Mouse (Mus musculus) G1E (cell line): ENCODE measurements around the gene Nr2c2ap. TPM values are rescaled to one million over a fixed set of nuclear protein-coding genes. Genes with fewer than 3 reads are reported as not detected.

Experiments used
- ATAC-seq: 2 replicates; pipeline ENCODE4 v1.8.0; 2016; ENCODE audit warnings: mild to moderate bottlenecking; ENCODE audit not compliant: insufficient number of reproducible peaks, poor library complexity, low FRiP score, severe bottlenecking; ENCODE audit errors: extremely low read depth
- DNase-seq: peaks from one replicate; pipeline ENCODE4 v3.0.0; 2012; ENCODE audit warnings: low spot score
- H3K27me3 ChIP-seq: 2 replicates; pipeline ENCODE4 v1.6.1; 2012; ENCODE audit warnings: mild to moderate bottlenecking, low read length, inconsistent platforms; ENCODE audit not compliant: insufficient read depth
- H3K36me3 ChIP-seq: replicated peaks from 2 replicates; pipeline ENCODE3; 2012; ENCODE audit warnings: mild to moderate bottlenecking, inconsistent platforms
- H3K4me1 ChIP-seq: 2 replicates; pipeline ENCODE4 v1.6.1; 2012; ENCODE audit warnings: low read depth, low read length, inconsistent platforms, mixed read lengths; ENCODE audit not compliant: insufficient read depth
- H3K4me3 ChIP-seq: 2 replicates; pipeline ENCODE4 v1.5.1; 2012; ENCODE audit warnings: low read depth, mild to moderate bottlenecking, inconsistent platforms, low read length, moderate library complexity, mixed read lengths
- H3K9me3 ChIP-seq: replicated peaks from 2 replicates; pipeline ENCODE4 v1.6.1; 2012; ENCODE audit warnings: inconsistent platforms
- CTCF ChIP-seq: IDR thresholded peaks from 2 replicates; pipeline ENCODE4 v1.5.1; 2012; ENCODE audit warnings: low read depth, low read length, inconsistent platforms, mixed read lengths
- GATA1 ChIP-seq: IDR thresholded peaks from 2 replicates; pipeline ENCODE4 v1.6.1; 2012; ENCODE audit warnings: borderline replicate concordance, low read length, inconsistent platforms, mixed read lengths
- GATA2 ChIP-seq: IDR thresholded peaks from 2 replicates; pipeline ENCODE4 v1.6.1; 2012; ENCODE audit warnings: low read depth, low read length, inconsistent platforms, borderline replicate concordance
- POLR2AphosphoS5 ChIP-seq: IDR thresholded peaks from 2 replicates; pipeline ENCODE4 v1.6.1; 2012; ENCODE audit warnings: low read depth, low read length, inconsistent platforms; ENCODE audit not compliant: insufficient replicate concordance
- TAL1 ChIP-seq: conservative IDR thresholded peaks from 2 replicates; pipeline ENCODE4 v1.6.1; 2012; ENCODE audit warnings: low read depth, low read length, inconsistent platforms, mixed read lengths
- polyA plus RNA-seq: library from polyadenylated mRNA; stranded (reverse); fragments of >175 nt; gene quantifications from 2 replicates; pipeline ENCODE4 v1.2.3, GENCODE M21; 2012
- total RNA-seq, 2 experiments: library from RNA; stranded (forward) in 1 of 2; stranded (reverse) in 1 of 2; fragments of 200-1000 nt in 1 of 2; fragments of >200 nt in 1 of 2; fragmentation: Nextera tagmentation in 1 of 2; gene quantifications; 2 replicates each; pipeline ENCODE4 v1.2.3; 2014 to 2017

The Nr2c2ap gene
- total and polyA plus RNA-seq, 3 experiments, result 8.5 to 19.4 (median 12.0) TPM

GRCm38 (mm10) chr8:70129309-70129952 lies 1.7 kb upstream of the Nr2c2ap start:
- TF ChIP-seq POLR2AphosphoS5, result no peak
- no peak for TF ChIP-seq GATA1
- TF ChIP-seq TAL1, result no peak
- no peak for TF ChIP-seq CTCF
- TF ChIP-seq GATA2, result no peak

GRCm38 (mm10) chr8:70130066-70130465 lies 1.1 kb upstream of the Nr2c2ap start:
- TF ChIP-seq TAL1 (no peak), CTCF (no peak), POLR2AphosphoS5 (no peak), GATA1 (no peak), GATA2 (no peak)
- no peaks in the 10 kb centered on the region for H3K9me3 ChIP-seq
- no peak overlapping the region for H3K4me3 ChIP-seq
- DNase-seq (no peak), ATAC-seq (no peak)
- H3K4me1 ChIP-seq, result peaks cover 31% of the 10 kb centered on the region
- peaks cover 13% of the 10 kb centered on the region for H3K27me3 ChIP-seq
- peaks cover 33% of the 10 kb centered on the region for H3K36me3 ChIP-seq

More at GRCm38 (mm10) chr8:70129309-70129952, 1.7 kb upstream of the Nr2c2ap start:
- peaks cover 18% of the 10 kb centered on the region for H3K27me3 ChIP-seq
- DNase-seq, result no peak
- H3K9me3 ChIP-seq, result no peaks in the 10 kb centered on the region
- no peak overlapping the region for H3K4me3 ChIP-seq
- ATAC-seq, result no peak
- H3K4me1 ChIP-seq, result peaks cover 28% of the 10 kb centered on the region
- H3K36me3 ChIP-seq, result peaks cover 26% of the 10 kb centered on the region

GRCm38 (mm10) chr8:70134086-70134485 lies 3.0 kb downstream of the Nr2c2ap start:
- no peaks in the 10 kb centered on the region for H3K27me3 ChIP-seq
- no peak for TF ChIP-seq TAL1
- TF ChIP-seq GATA2, result no peak
- TF ChIP-seq CTCF, result no peak
- TF ChIP-seq POLR2AphosphoS5, result no peak
- TF ChIP-seq GATA1, result no peak
- peaks cover 54% of the 10 kb centered on the region for H3K36me3 ChIP-seq
- no peak overlapping the region for H3K4me3 ChIP-seq
- no peaks in the 10 kb centered on the region for H3K9me3 ChIP-seq
- ATAC-seq (no peak), DNase-seq (no peak)
- H3K4me1 ChIP-seq, result peaks cover 51% of the 10 kb centered on the region

DNA sequence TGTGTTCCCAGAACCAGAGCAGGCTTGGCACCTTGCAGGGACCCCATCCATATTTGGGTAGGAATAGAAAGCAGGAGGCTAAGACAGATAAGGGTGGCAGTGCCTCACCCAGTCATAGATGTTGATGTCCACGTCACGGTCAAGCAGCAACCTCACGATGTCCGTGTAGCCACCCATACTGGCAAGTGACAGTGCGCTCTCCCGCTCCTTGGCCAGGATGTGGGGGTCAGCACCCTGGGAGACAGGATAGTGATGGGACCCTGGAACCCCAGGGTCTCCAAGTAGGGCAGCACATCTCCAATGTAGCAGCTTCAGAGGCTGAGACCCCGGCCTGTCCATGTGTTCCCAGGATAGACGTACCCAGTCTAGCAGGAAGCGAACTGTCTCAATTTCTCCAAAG lies 3.8 kb downstream of the Nr2c2ap start:
- DNase-seq, result no peak
- Histone ChIP-seq H3K27me3 (no peaks in the 10 kb centered on the region), H3K36me3 (peaks cover 54% of the 10 kb centered on the region), H3K4me3 (no peak overlapping the region), H3K4me1 (peaks cover 46% of the 10 kb centered on the region), H3K9me3 (no peaks in the 10 kb centered on the region)
- ATAC-seq, result no peak
- no peak for TF ChIP-seq GATA2

DNA sequence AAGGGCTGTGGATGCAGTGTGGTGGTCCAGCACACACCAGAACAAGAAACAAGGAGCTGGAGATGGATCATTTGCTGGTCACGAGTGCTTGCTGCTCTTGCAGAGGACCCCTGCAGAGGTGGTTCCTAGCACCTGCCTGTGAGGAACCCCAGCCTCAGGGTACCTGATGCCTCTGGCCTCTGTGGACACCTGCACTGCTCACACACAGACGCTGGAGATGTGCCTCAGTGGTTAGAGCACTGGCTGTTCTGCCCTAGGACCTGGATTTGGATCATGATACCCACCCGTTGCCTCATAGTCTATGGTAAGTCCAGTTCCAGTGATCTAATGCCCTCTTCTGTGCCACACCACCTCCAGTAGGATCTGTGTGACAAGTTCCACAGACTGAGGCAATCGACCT lies 5.5 kb downstream of the Nr2c2ap start:
- Histone ChIP-seq H3K36me3 (peaks cover 60% of the 10 kb centered on the region), H3K4me3 (no peak overlapping the region), H3K9me3 (no peaks in the 10 kb centered on the region), H3K4me1 (peaks cover 51% of the 10 kb centered on the region), H3K27me3 (no peaks in the 10 kb centered on the region)
- DNase-seq, result no peak
- ATAC-seq, result no peak
- TF ChIP-seq TAL1 (no peak), POLR2AphosphoS5 (no peak), CTCF (no peak), GATA1 (no peak), GATA2 (no peak)

- no peak for ATAC-seq
- Histone ChIP-seq H3K4me1 (peaks cover 48% of the 10 kb centered on the region), H3K27me3 (no peaks in the 10 kb centered on the region), H3K9me3 (no peaks in the 10 kb centered on the region), H3K36me3 (peaks cover 62% of the 10 kb centered on the region), H3K4me3 (peak overlapping the region; percentile 82; the same call in 1 of the 2 replicates)
- TF ChIP-seq GATA1, result no peak
- TF ChIP-seq CTCF, result no peak
- TF ChIP-seq POLR2AphosphoS5, result no peak
- TF ChIP-seq TAL1, result no peak
- DNase-seq, result no peak
These were observed 6.8 kb downstream of the Nr2c2ap start for GRCm38 (mm10) chr8:70137890-70138289.
